Mouse (Mus musculus) embryonic fibroblast, embryonic 13.5 days (primary cell): ENCODE data around the gene Sim2. TPM values are rescaled to one million over a fixed set of nuclear protein-coding genes. Genes with fewer than 3 reads are reported as not detected.

Source experiments
- H3K27ac ChIP-seq: 2 replicates; pipeline ENCODE4 v1.5.1; 2012; ENCODE audit warnings: low read length, control low read depth, inconsistent platforms; ENCODE audit not compliant: insufficient read depth
- H3K4me1 ChIP-seq: 2 replicates; pipeline ENCODE4 v1.6.1; 2011; ENCODE audit warnings: low read length; ENCODE audit not compliant: control insufficient read depth, insufficient read depth
- H3K4me3 ChIP-seq: 2 replicates; pipeline ENCODE4 v1.5.1; 2011; ENCODE audit warnings: mild to moderate bottlenecking, control low read depth, low read length; ENCODE audit not compliant: insufficient read depth
- CTCF ChIP-seq: IDR thresholded peaks from 2 replicates; pipeline ENCODE4 v1.5.1; 2011; ENCODE audit warnings: mild to moderate bottlenecking, control low read depth, low read length, moderate library complexity, borderline replicate concordance; ENCODE audit not compliant: insufficient read depth
- POLR2A ChIP-seq: IDR thresholded peaks from 2 replicates; pipeline ENCODE4 v1.6.1; 2011; ENCODE audit warnings: low read depth, mild to moderate bottlenecking, control low read depth, low read length, moderate library complexity
- polyA plus RNA-seq: library from polyadenylated mRNA; stranded (reverse); fragments of >200 nt; gene quantifications from 2 replicates; pipeline ENCODE4 v1.2.4, GENCODE M21; 2011; ENCODE audit warnings: low read depth; ENCODE audit not compliant: missing spikeins, insufficient read length

Sim2 gene
- polyA plus RNA-seq, 1 experiment: 6.9 TPM

GRCm38 (mm10) chr16:94150125-94151103 is 65.7 kb downstream of the Sim2 start:
- Histone ChIP-seq H3K27ac (no peak overlapping the region), H3K4me3 (no peak overlapping the region), H3K4me1 (no peaks in the 10 kb centered on the region)
- TF ChIP-seq POLR2A (no peak), CTCF (no peak)

GRCm38 (mm10) chr16:94155041-94155653 is 70.4 kb downstream of the Sim2 start:
- Histone ChIP-seq H3K27ac (no peak overlapping the region), H3K4me3 (no peak overlapping the region), H3K4me1 (no peaks in the 10 kb centered on the region)
- TF ChIP-seq CTCF: no peak

GRCm38 (mm10) chr16:94157819-94158218 is 73.1 kb downstream of the Sim2 start:
- Histone ChIP-seq H3K4me1 (no peaks in the 10 kb centered on the region), H3K27ac (no peak overlapping the region), H3K4me3 (no peak overlapping the region)
- TF ChIP-seq CTCF (no peak), POLR2A (no peak)

GRCm38 (mm10) chr16:94162000-94162399 is 77.3 kb downstream of the Sim2 start:
- TF ChIP-seq CTCF: no peak
- no peak for TF ChIP-seq POLR2A
- Histone ChIP-seq H3K27ac (no peak overlapping the region), H3K4me3 (no peak overlapping the region), H3K4me1 (no peaks in the 10 kb centered on the region)

- no peaks in the 10 kb centered on the region for H3K4me1 ChIP-seq
- no peak for TF ChIP-seq POLR2A
- no peak for TF ChIP-seq CTCF
- no peak overlapping the region for H3K4me3 ChIP-seq
- no peak overlapping the region for H3K27ac ChIP-seq
Observed at GRCm38 (mm10) chr16:94163051-94163450, 78.3 kb downstream of the Sim2 start.

GRCm38 (mm10) chr16:94164236-94164635 is 79.5 kb downstream of the Sim2 start:
- H3K4me3 ChIP-seq: no peak overlapping the region
- TF ChIP-seq CTCF: no peak
- TF ChIP-seq POLR2A: no peak
- no peak overlapping the region for H3K27ac ChIP-seq
- H3K4me1 ChIP-seq: no peaks in the 10 kb centered on the region

- no peak overlapping the region for H3K27ac ChIP-seq
- H3K4me1 ChIP-seq: no peaks in the 10 kb centered on the region
- no peak overlapping the region for H3K4me3 ChIP-seq
- TF ChIP-seq POLR2A (no peak), CTCF (no peak)
Observed at GRCm38 (mm10) chr16:94164978-94165377, 80.2 kb downstream of the Sim2 start.

- no peak for TF ChIP-seq CTCF
- no peak for TF ChIP-seq POLR2A
- H3K27ac ChIP-seq: no peak overlapping the region
- no peaks in the 10 kb centered on the region for H3K4me1 ChIP-seq
- H3K4me3 ChIP-seq: no peak overlapping the region
Observed at GRCm38 (mm10) chr16:94168655-94169545, 84.2 kb downstream of the Sim2 start.

- TF ChIP-seq CTCF (no peak), POLR2A (no peak)
- no peak overlapping the region for H3K4me3 ChIP-seq
- H3K4me1 ChIP-seq: no peaks in the 10 kb centered on the region
Observed at GRCm38 (mm10) chr16:94170218-94170617, 85.5 kb downstream of the Sim2 start.

GRCm38 (mm10) chr16:94173361-94173760 is 88.6 kb downstream of the Sim2 start:
- H3K27ac ChIP-seq: no peak overlapping the region
- no peak overlapping the region for H3K4me3 ChIP-seq
- no peak for TF ChIP-seq CTCF
- TF ChIP-seq POLR2A: no peak
- H3K4me1 ChIP-seq: no peaks in the 10 kb centered on the region

More at GRCm38 (mm10) chr16:94170218-94170617, 85.5 kb downstream of the Sim2 start:
- no peak overlapping the region for H3K27ac ChIP-seq
